Mouse (Mus musculus) cerebellum, adult 9-11 months (tissue): ENCODE measurements around the gene Ccnd3.
"Not testable (repeated sequence)": the region's sequence is repeated elsewhere in the genome, so short reads cannot be mapped to it uniquely, and the experiment has no call there.

ENCODE experiments used
- DNase-seq: peaks from one replicate; pipeline ENCODE4 v3.0.0; 2022

Gene Ccnd3

GRCm38 (mm10) chr17:47596839-47597164, 92.0 kb downstream of the Ccnd3 start:
- no peak for DNase-seq

- no peak for DNase-seq
These were observed 92.4 kb downstream of the Ccnd3 start for GRCm38 (mm10) chr17:47597261-47597660.

GRCm38 (mm10) chr17:47597838-47598579, 93.2 kb downstream of the Ccnd3 start:
- DNase-seq, result peak; percentile 59

GRCm38 (mm10) chr17:47598580-47599304, 93.9 kb downstream of the Ccnd3 start:
- not testable (repeated sequence) for DNase-seq

GRCm38 (mm10) chr17:47599511-47600297, 94.9 kb downstream of the Ccnd3 start:
- no peak for DNase-seq

GRCm38 (mm10) chr17:47600601-47601388, 95.9 kb downstream of the Ccnd3 start:
- no peak for DNase-seq

GRCm38 (mm10) chr17:47601389-47601755, 96.5 kb downstream of the Ccnd3 start:
- DNase-seq, result no peak

- DNase-seq, result no peak
These were observed 97.4 kb downstream of the Ccnd3 start for GRCm38 (mm10) chr17:47602289-47602688.

GRCm38 (mm10) chr17:47606220-47606619, 101.4 kb downstream of the Ccnd3 start:
- no peak for DNase-seq

- DNase-seq, result no peak
These were observed 104.3 kb downstream of the Ccnd3 start for GRCm38 (mm10) chr17:47609182-47609581.

- DNase-seq, result peak; percentile 96
These were observed 106.2 kb downstream of the Ccnd3 start, which contains the start of the genes Bysl, Med20 and Gm20517 for GRCm38 (mm10) chr17:47610849-47611660. TSS of gene Bysl (minus strand) at chr17:47611492. TSS of gene Med20 (plus strand) at chr17:47611582. TSS of gene Gm20517 (plus strand) at chr17:47611589.

GRCm38 (mm10) chr17:47611661-47611982, 106.8 kb downstream of the Ccnd3 start:
- no peak for DNase-seq

- no peak for DNase-seq
These were observed 109.2 kb downstream of the Ccnd3 start for GRCm38 (mm10) chr17:47614018-47614417.

- DNase-seq, result no peak
These were observed 111.3 kb downstream of the Ccnd3 start for GRCm38 (mm10) chr17:47616119-47616518.

- DNase-seq, result no peak
These were observed 111.8 kb downstream of the Ccnd3 start for GRCm38 (mm10) chr17:47616652-47617051.

- DNase-seq, result no peak
These were observed 112.9 kb downstream of the Ccnd3 start for GRCm38 (mm10) chr17:47617605-47618307.

- no peak for DNase-seq
These were observed 113.9 kb downstream of the Ccnd3 start for GRCm38 (mm10) chr17:47618556-47619311.

GRCm38 (mm10) chr17:47622912-47623554, 118.2 kb downstream of the Ccnd3 start:
- no peak for DNase-seq

GRCm38 (mm10) chr17:47624572-47624971, 119.7 kb downstream of the Ccnd3 start:
- not testable (repeated sequence) for DNase-seq

GRCm38 (mm10) chr17:47625088-47625487, 120.2 kb downstream of the Ccnd3 start:
- DNase-seq, result no peak
